Mouse (Mus musculus) hindbrain, embryonic 14.5 days (tissue): ENCODE data around the gene Zar1l. TPM values are rescaled to one million over a fixed set of nuclear protein-coding genes. Genes with fewer than 3 reads are reported as not detected.

Experiments
- ATAC-seq: fragments of 200-750 bp; cut with Nextera tagmentation; 2 replicates; pipeline ENCODE4 v1.8.0; 2017; ENCODE audit warnings: moderate number of reproducible peaks, mild to moderate bottlenecking, moderate TSS enrichment, moderate library complexity; ENCODE audit not compliant: low FRiP score
- DNase-seq: peaks from one replicate; pipeline ENCODE4 v3.0.0-alpha.2; 2015; ENCODE audit warnings: low spot score
- H3K27ac ChIP-seq: fragments of 300-500 bp; sonication (generic); 2 replicates; pipeline ENCODE4 v1.5.1; 2014; ENCODE audit warnings: mild to moderate bottlenecking, moderate library complexity
- H3K27me3 ChIP-seq: fragments of 300-500 bp; sonication (generic); 2 replicates; pipeline ENCODE4 v1.6.1; 2014; ENCODE audit warnings: mild to moderate bottlenecking, low read length, mixed read lengths; ENCODE audit not compliant: control insufficient read depth, insufficient read depth
- H3K36me3 ChIP-seq: fragments of 300-500 bp; sonication (generic); replicated peaks from 2 replicates; pipeline ENCODE4 v1.6.1; 2014; ENCODE audit not compliant: control insufficient read depth, insufficient read depth
- H3K4me1 ChIP-seq: fragments of 300-500 bp; sonication (generic); replicated peaks from 2 replicates; pipeline ENCODE4 v1.6.1; 2014; ENCODE audit warnings: antibody characterized with exemption, low read length, mixed read lengths; ENCODE audit not compliant: control insufficient read depth, insufficient read depth
- H3K4me2 ChIP-seq: fragments of 300-500 bp; sonication (generic); replicated peaks from 2 replicates; pipeline ENCODE4 v1.6.1; 2014; ENCODE audit warnings: mild to moderate bottlenecking, moderate library complexity
- H3K4me3 ChIP-seq: fragments of 300-500 bp; sonication (generic); replicated peaks from 2 replicates; pipeline ENCODE4 v1.5.1; 2014; ENCODE audit warnings: mild to moderate bottlenecking, low read length
- H3K9ac ChIP-seq: fragments of 300-500 bp; sonication (generic); 2 replicates; pipeline ENCODE4 v1.6.1; 2014
- H3K9me3 ChIP-seq: fragments of 300-500 bp; sonication (generic); 2 replicates; pipeline ENCODE4 v1.6.1; 2016; ENCODE audit warnings: low read length; ENCODE audit not compliant: control insufficient read depth
- WGBS: fragments of 180-500 bp; shearing (Covaris S2); extraction: QIAGEN DNeasy Blood & Tissue Kit; methylation state at CpG from one replicate; pipeline ENCODE4 v1.1.7; 2014; 5-methylcytosine and 5-hydroxymethylcytosine counted together
- polyA plus RNA-seq: library from polyadenylated mRNA; unstranded; fragments of >200 nt; fragmentation: Nextera tagmentation; extraction: Ambion mirVana; gene quantifications from 2 replicates; pipeline ENCODE4 v1.2.1, GENCODE M21; 2014

Zar1l gene
- polyA plus RNA-seq = not detected in 2 replicates

DNA sequence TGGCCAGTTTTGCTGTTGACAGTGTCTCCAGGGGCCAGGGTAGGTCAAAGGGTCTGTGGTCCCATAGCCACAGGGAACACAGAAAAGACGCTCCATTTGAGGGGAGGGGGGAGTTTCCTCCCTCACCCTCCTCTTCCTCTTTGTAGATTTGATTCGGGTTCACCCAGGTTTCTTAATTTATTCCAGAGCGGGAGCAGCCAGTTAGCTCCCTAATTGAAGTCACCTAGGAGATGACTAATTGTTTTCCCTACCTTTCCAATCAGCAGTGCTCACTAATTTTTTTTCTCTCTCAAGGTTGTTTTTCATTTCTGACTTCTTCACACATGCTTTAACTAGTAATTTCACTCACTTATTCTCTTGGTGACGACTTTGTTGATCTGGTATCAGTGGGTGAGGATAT is at the start of gene Zar1l:
TSS of gene Zar1l (minus strand) at position 101 of the 400 bp plus-strand sequence.
- Histone ChIP-seq H3K4me3 (no peak within 1 kb of the TSS), H3K27me3 (no peaks in the 10 kb centered on the region), H3K36me3 (no peaks in the 10 kb centered on the region), H3K4me1 (no peaks in the 10 kb centered on the region), H3K9ac (no peak within 1 kb of the TSS), H3K9me3 (no peaks in the 10 kb centered on the region), H3K27ac (no peak within 1 kb of the TSS), H3K4me2 (no peak within 1 kb of the TSS)
- no peak for DNase-seq
- ATAC-seq = no peak
- 59% methylated on average over 4 of the region's 4 CpGs for WGBS

DNA sequence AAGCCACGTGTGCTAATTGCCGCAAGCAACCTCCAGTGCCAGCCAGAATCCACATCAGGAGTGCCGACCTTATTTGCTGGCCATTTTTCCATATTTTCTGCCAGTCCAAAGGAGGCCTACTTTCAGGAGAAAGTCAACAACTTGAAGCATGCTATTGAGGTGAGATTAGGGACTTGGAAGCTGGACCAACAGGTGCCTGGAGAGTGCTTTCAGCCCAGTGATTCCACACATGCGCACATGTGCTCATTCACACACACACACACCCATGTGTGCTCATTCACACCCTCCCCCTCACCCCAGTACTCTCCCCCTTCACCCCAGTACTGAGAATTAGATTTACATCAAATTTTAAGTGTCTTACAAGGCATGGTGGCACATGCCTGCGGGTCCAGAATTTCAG is 49.0 kb upstream of the Zar1l start:
- Histone ChIP-seq H3K27me3 (no peaks in the 10 kb centered on the region), H3K9ac (no peak overlapping the region), H3K4me1 (no peaks in the 10 kb centered on the region), H3K4me2 (no peak overlapping the region), H3K36me3 (peaks cover 38% of the 10 kb centered on the region), H3K9me3 (no peaks in the 10 kb centered on the region), H3K27ac (no peak overlapping the region), H3K4me3 (no peak overlapping the region)
- 96% methylated on average over 5 of the region's 5 CpGs for WGBS
- ATAC-seq = no peak
- DNase-seq = no peak

DNA sequence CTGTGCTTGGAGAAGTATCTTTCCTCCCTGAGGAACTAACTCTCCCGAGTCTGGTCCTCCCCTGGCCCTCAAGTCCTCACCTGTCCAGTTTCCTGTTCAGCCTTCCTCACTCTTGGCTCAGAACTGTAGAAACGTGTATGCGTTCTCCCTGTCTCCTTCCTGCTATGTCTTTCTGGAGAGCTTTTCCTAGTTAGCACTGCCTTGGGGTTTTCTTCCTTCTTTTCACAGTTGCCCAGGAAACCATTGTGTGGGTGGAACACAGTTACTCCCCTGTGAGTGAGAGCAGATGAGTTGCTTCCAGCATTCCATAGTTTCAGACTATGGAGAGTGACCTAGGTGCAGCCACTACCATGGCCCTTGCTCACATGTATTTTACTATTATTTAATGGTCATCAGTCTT is 48.3 kb upstream of the Zar1l start:
- no peaks in the 10 kb centered on the region for H3K4me1 ChIP-seq
- H3K36me3 ChIP-seq = peaks cover 36% of the 10 kb centered on the region
- no peak overlapping the region for H3K4me2 ChIP-seq
- DNase-seq (no peak), ATAC-seq (no peak)
- H3K9me3 ChIP-seq = no peaks in the 10 kb centered on the region
- 49% methylated on average over 3 of the region's 3 CpGs for WGBS
- H3K4me3 ChIP-seq = no peak overlapping the region
- H3K27me3 ChIP-seq = no peaks in the 10 kb centered on the region
- H3K9ac ChIP-seq = no peak overlapping the region
- H3K27ac ChIP-seq = no peak overlapping the region

DNA sequence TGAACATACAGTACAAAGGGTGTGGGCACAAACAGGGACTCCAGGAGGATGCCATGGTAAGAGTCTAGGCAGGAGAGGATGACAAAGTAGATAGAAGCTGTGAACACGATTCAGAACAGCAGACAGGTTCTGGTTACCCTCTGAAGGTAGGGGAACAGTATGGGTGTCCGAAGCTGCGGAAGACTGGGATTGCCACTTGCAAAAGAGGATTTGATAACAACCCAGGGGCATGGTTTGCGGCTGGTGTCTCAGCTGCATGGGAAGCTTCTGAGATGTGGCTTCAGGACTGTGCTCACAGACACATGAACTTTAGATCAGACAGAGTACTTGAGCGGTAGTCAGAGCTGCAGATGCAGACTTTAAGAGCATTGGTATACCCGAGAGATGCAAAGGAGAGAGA is 46.5 kb upstream of the Zar1l start:
- Histone ChIP-seq H3K4me1 (no peaks in the 10 kb centered on the region), H3K27me3 (no peaks in the 10 kb centered on the region), H3K4me3 (no peak overlapping the region), H3K27ac (no peak overlapping the region), H3K36me3 (peaks cover 41% of the 10 kb centered on the region), H3K9me3 (no peaks in the 10 kb centered on the region), H3K4me2 (no peak overlapping the region), H3K9ac (no peak overlapping the region)
- WGBS = 95% methylated on average over 6 of the region's 6 CpGs
- ATAC-seq (no peak), DNase-seq (no peak)

DNA sequence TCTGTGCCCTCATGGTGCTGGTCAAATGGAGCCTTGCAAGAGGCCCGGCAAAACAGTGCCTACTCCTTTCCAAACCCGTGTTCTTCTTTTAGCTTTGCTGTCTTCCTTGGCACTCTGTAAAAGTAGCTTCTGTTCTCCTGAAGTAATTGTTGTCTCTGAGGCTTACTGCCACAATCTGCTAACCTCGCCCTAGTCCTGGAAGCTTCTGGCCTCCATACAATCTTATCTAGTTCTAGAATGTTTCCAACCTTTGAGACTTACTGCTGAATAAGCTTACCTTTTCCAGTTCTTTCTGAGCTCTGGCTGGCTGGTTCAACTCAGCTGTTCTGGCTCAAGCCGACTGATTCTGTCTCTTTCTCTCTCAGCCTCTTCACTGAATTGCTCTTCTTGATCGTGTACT is 43.8 kb upstream of the Zar1l start:
- H3K4me3 ChIP-seq = no peak overlapping the region
- no peak for ATAC-seq
- H3K9me3 ChIP-seq = no peaks in the 10 kb centered on the region
- no peak overlapping the region for H3K4me2 ChIP-seq
- 96% methylated on average over 5 of the region's 5 CpGs for WGBS
- H3K27me3 ChIP-seq = no peaks in the 10 kb centered on the region
- H3K36me3 ChIP-seq = peaks cover 33% of the 10 kb centered on the region; the same call in 1 of the 2 replicates
- no peak for DNase-seq
- H3K4me1 ChIP-seq = no peaks in the 10 kb centered on the region
- no peak overlapping the region for H3K27ac ChIP-seq
- H3K9ac ChIP-seq = no peak overlapping the region

DNA sequence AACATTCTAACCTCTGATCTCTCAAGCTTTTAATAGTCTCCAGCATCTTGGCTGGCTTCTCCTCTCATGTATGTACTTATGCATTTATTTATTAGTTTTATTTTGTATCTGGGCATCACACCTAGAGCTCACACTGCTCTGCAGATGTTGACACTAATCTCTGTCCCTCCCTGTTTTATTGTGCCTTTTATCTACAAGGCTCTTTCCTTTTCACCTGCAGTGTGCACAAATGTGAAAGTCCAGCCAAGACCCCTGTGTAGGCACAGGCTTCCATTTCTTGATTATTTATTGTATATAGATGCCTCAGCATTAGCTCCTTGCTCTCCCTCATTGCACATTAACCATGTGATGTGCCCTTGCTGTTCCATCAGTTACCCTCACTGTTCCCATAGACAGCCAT is 43.4 kb upstream of the Zar1l start:
- H3K27ac ChIP-seq = no peak overlapping the region

DNA sequence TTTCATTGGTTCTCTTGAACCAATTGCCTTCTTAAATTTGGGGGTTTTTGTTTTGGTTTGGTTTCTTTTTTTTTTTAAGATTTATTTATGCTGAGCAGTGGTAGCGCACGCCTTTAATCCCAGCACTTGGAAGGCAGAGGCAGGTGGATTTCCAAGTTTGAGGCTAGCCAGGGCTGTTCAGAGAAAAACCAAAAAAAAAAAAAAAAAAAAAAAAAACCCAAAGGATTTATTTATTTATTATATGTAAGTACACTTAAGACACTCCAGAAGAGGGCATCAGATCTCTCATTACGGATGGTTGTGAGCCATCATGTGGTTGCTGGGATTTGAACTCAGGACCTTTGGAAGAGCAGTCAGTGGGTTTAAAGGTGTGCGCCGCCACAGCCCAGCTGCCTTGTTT is 42.9 kb upstream of the Zar1l start:
- 97% methylated on average over 5 of the region's 5 CpGs for WGBS
- H3K4me1 ChIP-seq = no peaks in the 10 kb centered on the region
- ATAC-seq (no peak), DNase-seq (no peak)
- H3K9ac ChIP-seq = no peak overlapping the region
- H3K27me3 ChIP-seq = no peaks in the 10 kb centered on the region
- H3K4me3 ChIP-seq = no peak overlapping the region
- peaks cover 27% of the 10 kb centered on the region; the same call in 1 of the 2 replicates for H3K36me3 ChIP-seq
- no peaks in the 10 kb centered on the region for H3K9me3 ChIP-seq
- H3K4me2 ChIP-seq = no peak overlapping the region
- no peak overlapping the region for H3K27ac ChIP-seq

More for the DNA sequence above, 43.4 kb upstream of the Zar1l start:
- H3K4me3 ChIP-seq = no peak overlapping the region
- no peak for DNase-seq
- no peaks in the 10 kb centered on the region for H3K27me3 ChIP-seq
- H3K4me2 ChIP-seq = no peak overlapping the region
- no peak for ATAC-seq
- H3K36me3 ChIP-seq = peaks cover 29% of the 10 kb centered on the region; the same call in 1 of the 2 replicates
- no peaks in the 10 kb centered on the region for H3K4me1 ChIP-seq
- H3K9me3 ChIP-seq = no peaks in the 10 kb centered on the region
- H3K9ac ChIP-seq = no peak overlapping the region

DNA sequence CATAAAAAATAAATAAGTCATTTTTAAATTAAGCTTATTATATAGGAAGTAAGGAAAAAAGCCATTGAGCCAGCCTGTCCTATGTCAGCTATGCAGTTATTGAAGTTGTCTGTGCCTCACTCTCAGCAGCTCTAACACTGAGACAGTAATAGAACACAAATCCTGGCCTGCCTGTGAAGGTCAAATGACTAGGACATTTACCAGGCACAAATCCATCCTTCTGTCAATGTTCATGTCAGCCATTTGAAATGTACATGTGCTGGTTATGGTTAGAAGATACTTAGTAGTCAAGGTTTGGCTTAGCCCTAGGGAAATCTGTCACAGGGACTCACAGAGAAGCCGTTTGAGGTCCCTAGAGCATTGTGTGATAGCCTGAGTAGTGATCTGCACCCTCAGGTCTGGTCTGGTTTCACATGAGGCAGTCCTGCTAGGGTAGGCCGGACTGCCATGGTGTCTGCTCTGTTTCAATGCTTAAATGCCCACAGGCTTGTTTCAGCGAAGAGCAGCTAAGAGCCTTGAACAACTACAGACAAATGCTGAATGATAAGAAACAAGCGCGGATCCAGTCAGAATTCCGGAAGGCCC is 41.6 kb upstream of the Zar1l start:
- Histone ChIP-seq H3K27me3 (no peaks in the 10 kb centered on the region), H3K9ac (no peak overlapping the region), H3K4me1 (no peaks in the 10 kb centered on the region), H3K4me3 (no peak overlapping the region), H3K27ac (no peak overlapping the region), H3K36me3 (peaks cover 27% of the 10 kb centered on the region; the same call in 1 of the 2 replicates), H3K9me3 (no peaks in the 10 kb centered on the region), H3K4me2 (no peak overlapping the region)
- 92% methylated on average over 6 of the region's 6 CpGs for WGBS
- DNase-seq = no peak
- ATAC-seq = no peak

DNA sequence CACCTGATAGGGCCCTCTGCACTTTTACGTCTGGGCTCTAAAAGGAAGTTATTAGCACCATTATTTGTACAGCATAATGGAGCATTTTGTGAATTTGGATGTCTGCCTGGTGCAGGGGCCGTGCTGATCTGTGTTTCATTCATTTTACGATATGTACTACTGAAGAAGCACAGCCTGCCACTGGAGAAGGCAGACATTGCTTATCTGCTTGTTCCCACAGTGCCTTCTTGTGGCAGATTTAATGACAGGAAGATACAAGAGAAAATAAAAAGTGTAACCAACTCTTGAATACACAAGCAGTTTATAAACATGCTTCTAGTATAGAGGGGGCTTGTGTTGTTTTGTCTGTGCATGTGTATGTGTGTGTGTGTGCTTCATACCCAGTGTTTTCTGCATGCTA is 33.7 kb upstream of the Zar1l start:
- DNase-seq (no peak), ATAC-seq (no peak)
- WGBS = 86% methylated on average over 3 of the region's 3 CpGs

DNA sequence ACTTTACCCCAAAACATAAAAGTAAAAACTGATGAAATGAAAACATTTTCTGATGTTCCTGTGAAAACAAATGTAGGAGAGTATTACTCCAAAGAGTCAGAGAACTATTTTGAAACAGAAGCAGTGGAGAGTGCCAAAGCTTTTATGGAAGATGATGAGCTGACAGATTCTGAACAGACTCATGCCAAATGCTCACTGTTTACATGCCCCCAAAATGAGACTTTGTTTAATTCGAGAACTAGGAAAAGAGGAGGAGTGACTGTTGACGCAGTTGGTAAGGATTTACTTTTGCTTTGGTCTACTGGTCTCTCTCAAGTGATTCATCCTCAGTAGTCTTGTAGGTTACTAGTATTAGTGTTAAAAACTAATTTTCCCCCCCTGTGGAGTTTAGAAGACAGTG is 25.2 kb upstream of the Zar1l start:
- Histone ChIP-seq H3K27me3 (no peaks in the 10 kb centered on the region), H3K27ac (no peak overlapping the region), H3K36me3 (peaks cover 20% of the 10 kb centered on the region), H3K4me2 (no peak overlapping the region), H3K4me1 (no peaks in the 10 kb centered on the region), H3K4me3 (no peak overlapping the region), H3K9me3 (no peaks in the 10 kb centered on the region), H3K9ac (no peak overlapping the region)
- no peak for ATAC-seq
- 97% methylated on average over 2 of the region's 2 CpGs for WGBS
- DNase-seq = no peak

More for the DNA sequence above, 33.7 kb upstream of the Zar1l start:
- no peak overlapping the region for H3K27ac ChIP-seq
- peaks cover 14% of the 10 kb centered on the region for H3K36me3 ChIP-seq
- H3K9ac ChIP-seq = no peak overlapping the region
- H3K9me3 ChIP-seq = no peaks in the 10 kb centered on the region
- no peaks in the 10 kb centered on the region for H3K27me3 ChIP-seq
- no peak overlapping the region for H3K4me3 ChIP-seq
- H3K4me2 ChIP-seq = no peak overlapping the region
- H3K4me1 ChIP-seq = no peaks in the 10 kb centered on the region
